In the genomic region with DNA sequence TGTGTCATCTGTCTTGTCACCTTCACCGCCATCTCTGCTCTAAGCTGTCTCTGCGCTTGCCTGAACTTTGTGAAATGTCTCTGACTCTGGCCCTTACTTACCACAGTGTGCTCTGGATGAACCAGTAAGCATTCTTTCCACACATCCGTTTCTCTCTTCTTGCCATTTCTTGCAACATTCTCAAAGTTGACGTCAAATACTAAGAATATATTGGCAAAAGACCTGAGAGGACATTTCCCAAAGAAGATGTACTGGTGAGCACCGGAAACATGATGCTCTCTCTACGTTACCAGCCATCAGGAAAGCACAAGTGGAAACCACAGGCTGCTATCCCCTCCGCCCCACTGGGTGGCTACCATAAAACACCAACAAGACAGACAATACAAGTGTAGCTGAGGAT, we compare ENCODE assay signal across 23 mouse cellular contexts. TPM values are rescaled to one million over a fixed set of nuclear protein-coding genes. Genes with fewer than 3 reads are reported as not detected.
DNase-seq lines count a peak whose midpoint lies in the region; ATAC-seq lines count a peak whose summit lies in the region.
"Had no signal": no experiment of that assay in that cellular context is flagged by ENCODE, and none has a peak within 500 bp of the region (broad histone marks: within the 10 kb centered on the region; RNA-seq: fewer than 3 reads in every experiment).

No protein-coding gene starts in this region.

- H3K4me1 ChIP-seq in hindbrain, embryonic 13.5 days (replicated peaks), result no peaks in the 10 kb centered on the region
- H3K4me1 ChIP-seq: heart, embryonic 15.5 days; hindbrain, embryonic 12.5 days; midbrain, embryonic 15.5 days had no signal

- H3K4me3 ChIP-seq in hindbrain, embryonic 13.5 days, result no peak overlapping the region
- H3K4me3 ChIP-seq: embryonic facial prominence, embryonic 15.5 days; forebrain, embryonic 10.5 days; heart, embryonic 15.5 days; hindbrain, embryonic 12.5 days; lung, embryonic 15.5 days; megakaryocyte, embryonic 14.5 days; midbrain, embryonic 15.5 days had no signal

- peak; percentile 71 for ATAC-seq in granulocyte monocyte progenitor cell, adult 5-6 weeks (replicated peaks; ENCODE audit: poor library complexity, severe bottlenecking)
- ATAC-seq in hindbrain, embryonic 13.5 days (ENCODE audit: low FRiP score), result no peak
- ATAC-seq: intestine, embryonic 16.5 days; midbrain, embryonic 15.5 days; Patski had no signal

- WGBS in hindbrain, embryonic 13.5 days, result 90% methylated on average over 7 of the region's 7 CpGs

- no peak overlapping the region for H3K27ac ChIP-seq in hindbrain, embryonic 13.5 days
- H3K27ac ChIP-seq: embryonic facial prominence, embryonic 15.5 days; forebrain, embryonic 10.5 days; heart, embryonic 15.5 days; hindbrain, embryonic 12.5 days; lung, embryonic 15.5 days; midbrain, embryonic 15.5 days had no signal

- DNase-seq in gastrocnemius, adult 18-20 months (ENCODE audit: low spot score), result peak; percentile 9
- no peak for DNase-seq in gastrocnemius, postnatal 10 days
- DNase-seq in thymus, postnatal 0 days (ENCODE audit: low spot score), result peak; percentile 33
- DNase-seq in thymus, postnatal 10 days (ENCODE audit: low spot score in 2 of 2), result no peak
- no peak for DNase-seq in kidney, adult 8-10 months
- DNase-seq in layer of hippocampus, adult 9-10 months (ENCODE audit: low spot score), result no peak
- DNase-seq: cerebellum, postnatal 10 days; embryo, embryonic 11 days; heart, adult 18-20 months; liver had no signal

- H3K9ac ChIP-seq in hindbrain, embryonic 13.5 days, result no peak overlapping the region
- H3K9ac ChIP-seq: embryonic facial prominence, embryonic 15.5 days; heart, embryonic 15.5 days; hindbrain, embryonic 12.5 days; lung, embryonic 15.5 days; midbrain, embryonic 15.5 days had no signal

- no peaks in the 10 kb centered on the region for H3K9me3 ChIP-seq in hindbrain, embryonic 13.5 days
- H3K9me3 ChIP-seq: embryonic facial prominence, embryonic 15.5 days; forebrain, embryonic 10.5 days; heart, embryonic 15.5 days; hindbrain, embryonic 12.5 days; lung, embryonic 15.5 days; megakaryocyte, embryonic 14.5 days; midbrain, embryonic 15.5 days had no signal

- H3K36me3 ChIP-seq in hindbrain, embryonic 13.5 days, result no peaks in the 10 kb centered on the region
- H3K36me3 ChIP-seq: embryonic facial prominence, embryonic 15.5 days; forebrain, embryonic 10.5 days; heart, embryonic 15.5 days; hindbrain, embryonic 12.5 days; lung, embryonic 15.5 days; midbrain, embryonic 15.5 days had no signal

- H3K4me2 ChIP-seq in hindbrain, embryonic 13.5 days, result no peak overlapping the region
- H3K4me2 ChIP-seq: embryonic facial prominence, embryonic 15.5 days; heart, embryonic 15.5 days; hindbrain, embryonic 12.5 days; lung, embryonic 15.5 days; midbrain, embryonic 15.5 days had no signal

- H3K27me3 ChIP-seq in hindbrain, embryonic 13.5 days, result peaks cover 7% of the 10 kb centered on the region; the same call in 1 of the 2 replicates
- H3K27me3 ChIP-seq: embryonic facial prominence, embryonic 15.5 days; heart, embryonic 15.5 days; hindbrain, embryonic 12.5 days; lung, embryonic 15.5 days; Patski had no signal

RNA-seq across cellular contexts. Expression of gene Fam169b, which starts 10.1 kb away (rescaled TPM):
- under 1 TPM; 0.14 to 0.23 TPM for total RNA-seq in gastrocnemius, adult 18-20 months (2021)
- 1 to 10 TPM; 1.1 to 2.9 TPM for total RNA-seq in gastrocnemius, postnatal 10 days (2021)
- polyA plus RNA-seq in thymus, postnatal 0 days (2015; fragmentation: Nextera tagmentation; extraction: Ambion mirVana), result 40.0 and 43.5 TPM in 2 replicates
- total RNA-seq in granulocyte monocyte progenitor cell, adult 5-6 weeks (2014; fragmentation: Nextera tagmentation), result 0.30 TPM in 1 of 2 replicates, not detected in the other
- total RNA-seq in granulocyte monocyte progenitor cell, adult 5-6 weeks (2017), result 0.13 and 0.41 TPM in 2 replicates
- 0.14 TPM in 1 of 2 replicates, not detected in the other for polyA plus RNA-seq in hindbrain, embryonic 13.5 days (2015; fragmentation: Nextera tagmentation; extraction: Ambion mirVana)
- polyA plus RNA-seq: midbrain, embryonic 15.5 days had no signal

RNA-seq across cellular contexts. Expression of gene Pgpep1l, which starts 19.7 kb away (rescaled TPM):
- 1 to 10 TPM; 4.2 to 4.6 TPM for total RNA-seq in gastrocnemius, adult 18-20 months (2021)
- 10 to 100 TPM in 1 of 2 experiments, 1 to 10 TPM in 1; 6.6 to 10.7 TPM for total RNA-seq in gastrocnemius, postnatal 10 days (2021)
- polyA plus RNA-seq in thymus, postnatal 0 days (2015; fragmentation: Nextera tagmentation; extraction: Ambion mirVana), result 0.57 and 0.68 TPM in 2 replicates
- total RNA-seq in granulocyte monocyte progenitor cell, adult 5-6 weeks (2014; fragmentation: Nextera tagmentation), result not detected in 2 replicates
- total RNA-seq in granulocyte monocyte progenitor cell, adult 5-6 weeks (2017), result not detected in 2 replicates
- not detected in 2 replicates for polyA plus RNA-seq in hindbrain, embryonic 13.5 days (2015; fragmentation: Nextera tagmentation; extraction: Ambion mirVana)
- total RNA-seq: heart, adult 18-20 months had no signal
- polyA plus RNA-seq: embryonic facial prominence, embryonic 15.5 days; forebrain, embryonic 10.5 days; hindbrain, embryonic 12.5 days; intestine, embryonic 16.5 days; kidney, embryonic 16.5 days; lung, embryonic 15.5 days; midbrain, embryonic 15.5 days; Patski; stomach, embryonic 16.5 days had no signal

Comparison
In these comparisons a context has a peak if more than half of its experiments do, and no peak if none do; other contexts are left out.
1. DNase-seq: peak in gastrocnemius, adult 18-20 months (single experiment) and thymus, postnatal 0 days (single experiment); none in gastrocnemius, postnatal 10 days (single experiment), thymus, postnatal 10 days (0 of 2), kidney, adult 8-10 months (0 of 2) and layer of hippocampus, adult 9-10 months (single experiment).
2. RNA of gene Pgpep1l, which starts 19.7 kb away (total RNA-seq): 6.6 to 10.7 TPM in gastrocnemius, postnatal 10 days and 4.2 to 4.6 TPM in gastrocnemius, adult 18-20 months; not detected in granulocyte monocyte progenitor cell, adult 5-6 weeks; every median in the first group is over 4 times any median in the second.